Mouse (Mus musculus) forebrain, embryonic 16.5 days (tissue): ENCODE measurements at regions not wholly inside any gene's neighbourhood (a gene's known extent, or its start where the extent isn't known, plus 50 kb on each side); places are given as distances from the start of the nearest gene placed in this dataset.

Experiments
- ATAC-seq: fragments of 200-750 bp; cut with Nextera tagmentation; 2 replicates; pipeline ENCODE4 v1.8.0; 2017; ENCODE audit warnings: mild to moderate bottlenecking, moderate library complexity
- H3K27ac ChIP-seq: fragments of 300-500 bp; sonication (generic); 2 replicates; pipeline ENCODE4 v1.5.1; 2014; ENCODE audit warnings: low read length, control low read depth
- H3K27me3 ChIP-seq: fragments of 300-500 bp; sonication (generic); replicated peaks from 2 replicates; pipeline ENCODE4 v1.6.1; 2014; ENCODE audit warnings: low read length; ENCODE audit not compliant: control insufficient read depth, insufficient read depth
- H3K36me3 ChIP-seq: fragments of 300-500 bp; sonication (generic); 2 replicates; pipeline ENCODE4 v1.6.1; 2014; ENCODE audit not compliant: control insufficient read depth, insufficient read depth
- H3K4me1 ChIP-seq: fragments of 300-500 bp; sonication (generic); replicated peaks from 2 replicates; pipeline ENCODE4 v1.6.1; 2014; ENCODE audit warnings: low read length; ENCODE audit not compliant: control insufficient read depth, insufficient read depth
- H3K4me2 ChIP-seq: fragments of 300-500 bp; sonication (generic); 2 replicates; pipeline ENCODE4 v1.6.1; 2014; ENCODE audit warnings: mild to moderate bottlenecking, low read length, control low read depth
- H3K4me3 ChIP-seq: fragments of 300-500 bp; sonication (generic); replicated peaks from 2 replicates; pipeline ENCODE4 v1.5.1; 2014; ENCODE audit warnings: mild to moderate bottlenecking, low read length, control low read depth
- H3K9ac ChIP-seq: fragments of 300-500 bp; sonication (generic); replicated peaks from 2 replicates; pipeline ENCODE4 v1.6.1; 2014; ENCODE audit warnings: low read depth, low read length, control low read depth
- H3K9me3 ChIP-seq: fragments of 300-500 bp; sonication (generic); 2 replicates; pipeline ENCODE4 v1.6.1; 2016; ENCODE audit warnings: low read length; ENCODE audit not compliant: control insufficient read depth
- WGBS: fragments of 180-500 bp; shearing (Covaris S2); extraction: QIAGEN DNeasy Blood & Tissue Kit; methylation state at CpG from one replicate; pipeline ENCODE4 v1.1.7; 2014; 5-methylcytosine and 5-hydroxymethylcytosine counted together

DNA sequence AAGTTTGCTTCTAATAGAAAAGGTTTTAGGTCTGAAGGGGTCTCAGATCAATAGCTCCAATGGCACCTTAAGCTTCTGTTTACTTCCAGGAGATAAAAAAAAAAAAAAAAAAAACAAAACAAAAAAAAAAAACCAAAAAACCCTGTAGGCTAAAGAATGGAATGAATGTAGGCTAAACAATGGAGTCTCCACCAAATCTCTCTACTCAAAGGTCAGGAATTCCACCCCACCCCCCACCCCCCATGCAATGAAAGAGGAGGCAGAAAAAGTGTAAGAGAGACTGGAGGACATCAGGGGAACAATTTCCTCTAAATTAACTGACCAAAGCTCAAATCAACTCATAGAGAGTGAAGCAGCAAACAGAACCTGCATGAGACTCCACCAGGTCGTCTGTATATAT lies 122.1 kb upstream of the Sel1l start:
- no peaks in the 10 kb centered on the region for H3K27me3 ChIP-seq
- no peak overlapping the region for H3K9ac ChIP-seq
- WGBS: 45% methylated on average over 1 of the region's 1 CpGs

DNA sequence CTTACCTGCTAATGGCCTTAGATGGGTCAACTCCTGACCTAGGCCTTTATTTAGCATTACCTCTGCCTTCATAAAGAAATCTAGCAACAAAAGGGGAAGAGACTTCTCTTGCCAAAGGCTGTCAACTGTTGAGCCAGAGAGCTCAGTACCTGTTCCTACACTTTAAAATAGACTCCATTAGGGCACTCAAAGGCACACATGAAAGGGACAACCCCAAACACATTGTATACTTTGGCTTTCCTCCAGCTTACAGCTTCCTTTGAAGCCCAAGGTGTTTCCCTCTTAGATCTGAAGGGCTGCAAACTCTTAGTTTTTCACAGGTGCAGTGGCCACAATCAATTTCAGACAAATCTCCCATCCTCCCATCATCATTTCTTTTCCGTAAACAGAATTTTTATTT lies 117.0 kb upstream of the Sel1l start:
- Histone ChIP-seq H3K9ac (no peak overlapping the region), H3K4me2 (no peak overlapping the region), H3K4me3 (no peak overlapping the region), H3K4me1 (no peaks in the 10 kb centered on the region), H3K27ac (no peak overlapping the region), H3K9me3 (no peaks in the 10 kb centered on the region), H3K36me3 (no peaks in the 10 kb centered on the region), H3K27me3 (no peaks in the 10 kb centered on the region)
- WGBS: 93% methylated on average over 1 of the region's 1 CpGs
- ATAC-seq: no peak

More for the DNA sequence above, 122.1 kb upstream of the Sel1l start:
- H3K4me2 ChIP-seq: no peak overlapping the region
- no peaks in the 10 kb centered on the region for H3K36me3 ChIP-seq
- ATAC-seq: no peak
- H3K27ac ChIP-seq: no peak overlapping the region
- H3K4me1 ChIP-seq: no peaks in the 10 kb centered on the region
- no peaks in the 10 kb centered on the region for H3K9me3 ChIP-seq
- H3K4me3 ChIP-seq: no peak overlapping the region

DNA sequence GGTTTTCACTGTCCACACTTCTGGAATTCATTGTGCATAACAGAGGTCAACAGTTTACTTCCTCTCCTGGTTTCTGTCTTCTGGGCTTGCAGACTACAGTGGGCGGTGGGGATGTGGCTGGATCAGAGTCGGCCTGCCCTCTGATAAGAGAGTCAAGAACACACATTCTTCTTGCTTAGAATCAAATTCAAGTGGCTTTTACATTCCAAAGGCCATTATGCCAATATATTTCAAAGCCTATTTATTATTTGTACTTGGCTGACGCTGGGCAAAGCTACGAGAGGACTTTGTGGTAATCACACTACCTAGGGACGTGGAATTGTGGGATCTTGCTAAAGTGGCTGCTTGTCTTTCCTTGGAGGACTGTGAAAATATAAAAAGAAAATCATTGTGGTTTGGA lies 114.3 kb upstream of the Sel1l start:
- Histone ChIP-seq H3K9me3 (no peaks in the 10 kb centered on the region), H3K9ac (no peak overlapping the region), H3K36me3 (no peaks in the 10 kb centered on the region)

DNA sequence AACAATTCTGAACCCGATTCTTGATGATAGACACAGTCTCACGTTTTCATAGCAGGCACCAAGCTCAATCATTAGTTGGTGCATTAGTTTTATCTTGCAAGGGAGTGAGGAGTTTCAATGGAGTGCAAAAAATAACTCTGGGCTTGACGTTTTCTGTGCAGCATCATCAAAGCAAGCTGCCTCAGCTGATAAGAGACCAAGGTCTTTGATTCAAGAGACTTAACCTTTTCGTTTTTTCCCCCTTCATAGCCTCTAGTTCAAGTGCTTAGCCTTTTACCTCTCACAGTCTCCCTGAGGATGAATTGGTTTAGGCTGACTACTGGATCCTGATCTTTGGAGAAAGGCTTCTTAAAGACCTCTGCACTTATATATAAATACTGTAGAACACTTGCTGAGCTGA lies 109.1 kb upstream of the Sel1l start:
- 78% methylated on average over 4 of the region's 4 CpGs for WGBS
- no peak overlapping the region for H3K9ac ChIP-seq
- no peak overlapping the region for H3K4me2 ChIP-seq
- H3K9me3 ChIP-seq: no peaks in the 10 kb centered on the region
- no peaks in the 10 kb centered on the region for H3K4me1 ChIP-seq
- H3K27me3 ChIP-seq: no peaks in the 10 kb centered on the region
- no peaks in the 10 kb centered on the region for H3K36me3 ChIP-seq
- no peak overlapping the region for H3K27ac ChIP-seq
- H3K4me3 ChIP-seq: no peak overlapping the region
- ATAC-seq: no peak

More for the DNA sequence above, 114.3 kb upstream of the Sel1l start:
- Histone ChIP-seq H3K27ac (no peak overlapping the region), H3K27me3 (no peaks in the 10 kb centered on the region), H3K4me1 (no peaks in the 10 kb centered on the region), H3K4me2 (no peak overlapping the region), H3K4me3 (no peak overlapping the region)
- ATAC-seq: no peak
- 78% methylated on average over 5 of the region's 5 CpGs for WGBS

DNA sequence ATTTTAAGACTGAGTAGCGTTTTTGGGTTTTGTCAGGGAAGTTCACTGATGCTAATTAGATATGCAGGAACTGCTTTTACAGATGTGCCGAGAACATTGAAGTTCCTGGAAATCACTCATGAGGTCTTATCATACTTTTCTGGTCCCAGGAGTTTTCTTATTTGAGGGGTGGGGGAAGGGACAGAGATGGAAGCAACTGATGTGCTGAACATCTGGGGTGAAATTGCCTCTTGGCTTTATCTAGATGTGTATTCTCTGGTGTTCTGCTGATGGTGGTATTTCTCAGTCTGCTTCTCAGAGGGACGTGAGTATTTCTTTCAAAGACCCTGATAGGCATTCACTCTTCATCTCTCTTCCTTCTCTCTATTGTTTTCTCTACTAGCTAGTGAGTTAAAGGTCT lies 107.5 kb upstream of the Sel1l start:
- Histone ChIP-seq H3K27ac (no peak overlapping the region), H3K4me3 (no peak overlapping the region), H3K4me2 (no peak overlapping the region), H3K36me3 (no peaks in the 10 kb centered on the region), H3K9ac (no peak overlapping the region), H3K4me1 (no peaks in the 10 kb centered on the region), H3K9me3 (no peaks in the 10 kb centered on the region), H3K27me3 (no peaks in the 10 kb centered on the region)
- no peak for ATAC-seq
- WGBS: 87% methylated on average over 3 of the region's 3 CpGs

DNA sequence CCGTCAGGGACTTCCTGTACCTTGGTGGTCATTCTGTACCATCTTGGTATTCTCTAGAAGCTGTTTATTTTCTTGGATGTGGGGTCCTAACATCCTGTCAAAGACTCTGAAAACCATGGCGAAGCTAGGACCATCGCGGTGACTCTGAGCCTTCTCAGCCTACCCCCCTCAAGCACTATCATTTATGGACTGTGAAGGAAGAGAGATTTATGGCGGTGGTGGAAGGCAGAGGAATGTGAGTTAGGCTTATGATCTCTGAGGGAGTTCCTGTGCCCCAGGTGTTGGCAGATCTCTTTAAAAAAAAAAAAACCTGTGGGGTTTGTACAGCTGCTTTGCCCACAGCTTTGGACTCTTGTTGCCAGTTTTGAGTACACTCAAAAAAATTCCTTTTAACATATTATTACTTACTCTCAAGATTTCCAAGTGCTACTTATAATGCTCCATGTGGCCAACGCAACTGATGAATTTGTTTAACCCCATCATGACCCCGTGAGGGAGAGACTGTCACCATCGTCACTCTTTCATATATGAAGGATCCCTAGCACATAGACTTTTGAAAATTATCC lies 99.7 kb upstream of the Sel1l start:
- no peak for ATAC-seq
- Histone ChIP-seq H3K4me2 (no peak overlapping the region), H3K4me1 (no peaks in the 10 kb centered on the region), H3K9me3 (no peaks in the 10 kb centered on the region), H3K9ac (no peak overlapping the region), H3K27ac (no peak overlapping the region), H3K4me3 (no peak overlapping the region), H3K27me3 (no peaks in the 10 kb centered on the region), H3K36me3 (no peaks in the 10 kb centered on the region)
- WGBS: 94% methylated on average over 8 of the region's 8 CpGs

DNA sequence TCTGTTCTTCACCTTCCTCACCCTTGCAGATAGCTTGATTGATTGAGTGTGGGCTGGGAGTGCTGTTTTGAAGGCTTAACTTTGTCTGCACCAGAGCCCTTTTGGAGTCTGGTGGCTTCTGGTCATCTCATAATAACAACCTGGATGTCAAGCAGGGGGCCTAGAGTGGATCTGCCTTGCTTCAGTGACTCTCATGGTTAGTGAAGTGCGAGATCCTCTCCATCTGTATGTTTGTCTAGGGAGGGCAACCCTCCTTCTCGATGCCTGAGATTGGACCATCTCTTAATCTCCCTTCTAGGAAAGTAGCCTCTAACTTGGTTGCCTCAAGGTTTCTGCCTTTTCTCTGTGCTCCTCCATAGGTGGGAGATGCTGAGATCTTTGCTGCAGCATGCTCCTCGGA lies 99.0 kb upstream of the Sel1l start:
- no peaks in the 10 kb centered on the region for H3K36me3 ChIP-seq
- WGBS: 68% methylated on average over 3 of the region's 3 CpGs
- H3K9ac ChIP-seq: no peak overlapping the region
- H3K27ac ChIP-seq: no peak overlapping the region
- H3K9me3 ChIP-seq: no peaks in the 10 kb centered on the region
- ATAC-seq: no peak
- no peaks in the 10 kb centered on the region for H3K27me3 ChIP-seq
- no peak overlapping the region for H3K4me3 ChIP-seq
- no peak overlapping the region for H3K4me2 ChIP-seq
- no peaks in the 10 kb centered on the region for H3K4me1 ChIP-seq

DNA sequence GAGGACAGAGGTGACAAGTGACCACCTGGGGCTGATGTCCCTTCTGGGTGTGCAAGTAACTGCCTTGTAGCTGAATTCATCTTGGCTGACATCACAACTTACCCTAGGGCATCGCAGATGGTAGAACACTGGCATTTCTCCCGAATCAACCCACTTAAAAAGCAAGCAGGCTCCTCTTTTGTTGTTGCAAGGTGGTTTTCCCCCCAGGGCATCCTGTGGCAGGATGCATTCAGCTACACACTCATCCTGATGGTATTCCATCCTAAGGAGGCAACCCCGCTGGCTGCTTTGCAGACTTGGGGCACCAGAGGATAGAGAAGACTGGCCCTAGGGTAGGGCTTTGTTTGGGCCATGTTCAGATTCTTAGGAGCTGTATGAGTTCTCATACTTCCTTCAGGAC lies 97.6 kb upstream of the Sel1l start:
- H3K36me3 ChIP-seq: no peaks in the 10 kb centered on the region
- no peak for ATAC-seq
- H3K9me3 ChIP-seq: no peaks in the 10 kb centered on the region
- no peak overlapping the region for H3K9ac ChIP-seq
- H3K27me3 ChIP-seq: no peaks in the 10 kb centered on the region
- H3K27ac ChIP-seq: no peak overlapping the region
- no peaks in the 10 kb centered on the region for H3K4me1 ChIP-seq
- H3K4me3 ChIP-seq: no peak overlapping the region
- no peak overlapping the region for H3K4me2 ChIP-seq
- WGBS: 76% methylated on average over 3 of the region's 3 CpGs

DNA sequence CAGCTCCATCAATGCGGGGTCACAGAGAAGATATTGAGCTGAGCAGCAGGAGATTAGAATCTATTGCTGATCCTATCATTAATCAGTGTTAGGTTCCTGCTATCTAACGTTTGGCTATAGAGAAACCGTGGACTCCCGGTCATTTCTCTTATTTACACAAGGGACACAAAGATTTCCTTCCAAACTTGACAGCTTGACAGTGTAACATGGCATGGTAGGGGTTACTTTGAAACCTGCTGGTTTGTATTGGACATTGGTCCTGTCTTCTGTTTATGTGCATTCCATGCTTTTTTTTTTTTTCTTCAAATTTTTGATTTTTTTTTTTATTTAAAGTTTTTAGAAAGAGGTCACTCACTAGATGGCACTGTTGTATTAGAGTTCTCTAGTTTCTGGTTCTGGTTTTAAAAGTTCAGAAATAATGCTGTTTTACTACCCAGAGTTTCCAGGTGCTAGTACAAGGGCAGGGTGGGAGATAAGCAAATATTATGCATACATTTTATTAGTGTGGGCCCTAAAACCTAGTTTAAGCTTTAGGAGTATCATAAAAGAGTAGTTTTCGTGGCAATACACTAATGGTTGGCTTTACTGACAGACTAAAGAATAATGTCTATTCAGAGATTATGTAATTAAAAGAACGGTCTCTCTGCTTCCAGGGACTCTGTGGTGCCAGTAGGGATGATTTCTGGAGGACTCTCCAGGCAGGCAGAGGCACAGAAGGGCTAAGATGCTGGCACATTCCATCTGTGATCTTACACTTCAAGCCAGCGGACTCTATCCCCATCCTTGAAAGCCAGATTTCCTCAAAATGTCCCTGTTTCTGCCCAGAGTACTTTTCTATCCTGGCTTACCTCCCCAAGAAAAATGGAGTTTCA lies 83.8 kb upstream of the Sel1l start:
- H3K9me3 ChIP-seq: no peaks in the 10 kb centered on the region
- no peak overlapping the region for H3K4me2 ChIP-seq
- no peak overlapping the region for H3K9ac ChIP-seq
- no peak overlapping the region for H3K27ac ChIP-seq
- H3K4me1 ChIP-seq: peaks cover 3% of the 10 kb centered on the region
- WGBS: 52% methylated on average over 7 of the region's 7 CpGs
- ATAC-seq: no peak
- no peak overlapping the region for H3K4me3 ChIP-seq
- no peaks in the 10 kb centered on the region for H3K36me3 ChIP-seq
- no peaks in the 10 kb centered on the region for H3K27me3 ChIP-seq
